Mouse (Mus musculus): ENCODE data around the gene Fcrl6.

DNA sequence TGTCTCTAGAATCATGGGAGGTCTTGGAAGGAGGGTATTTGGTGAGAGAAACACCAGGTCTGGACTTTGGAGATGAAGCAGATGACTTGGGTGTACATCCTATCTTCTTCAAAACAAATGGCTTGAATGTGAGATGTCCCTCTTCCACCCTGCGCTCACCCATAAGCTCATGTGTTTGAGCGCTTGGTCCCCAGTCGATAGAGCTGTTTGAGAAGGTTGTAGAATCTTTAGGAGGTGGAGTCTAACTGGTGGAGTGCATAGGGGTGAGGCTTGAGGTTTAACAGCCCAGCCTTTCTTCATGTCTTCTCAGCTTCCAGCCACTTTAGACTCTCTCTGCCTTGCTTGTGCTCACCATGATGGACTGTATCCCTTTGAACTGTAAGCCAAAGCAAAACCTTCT, 24.0 kb upstream of the Fcrl6 start:
- TF ChIP-seq CTCF (IDR thresholded peaks at IDR 0.05; ENCODE audit: low read depth, low read length) (no peak), POLR2A (IDR thresholded peaks at IDR 0.05; ENCODE audit: extremely low read depth, insufficient read depth, low read length) (no peak)
